12 mouse cellular contexts compared by ENCODE assay signal in the genomic region with DNA sequence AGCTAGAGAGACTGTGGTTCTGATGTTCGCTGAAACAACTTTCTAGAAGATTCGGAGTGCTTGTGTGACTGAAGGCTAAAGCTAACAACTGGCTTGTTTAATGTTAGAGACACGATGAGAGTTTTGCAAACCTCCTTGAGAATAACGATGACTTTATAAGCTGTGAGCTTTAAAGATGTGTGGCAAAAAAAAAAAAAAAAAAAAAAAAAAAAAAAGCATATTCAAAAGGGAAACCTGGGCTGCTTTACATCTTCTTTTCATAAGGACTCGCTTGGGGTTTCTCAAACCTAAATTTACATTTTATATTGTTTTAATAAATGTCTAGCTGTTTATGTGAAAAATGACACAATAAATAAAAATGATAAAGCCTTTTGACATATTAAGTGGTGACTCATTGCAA. TPM values are rescaled to one million over a fixed set of nuclear protein-coding genes. Genes with fewer than 3 reads are reported as not detected.
DNase-seq lines count a peak whose midpoint lies in the region; ATAC-seq lines count a peak whose summit lies in the region.
"Had no signal": no experiment of that assay in that cellular context is flagged by ENCODE, and none has a peak within 500 bp of the region (broad histone marks: within the 10 kb centered on the region; RNA-seq: fewer than 3 reads in every experiment).

No protein-coding gene starts in this region.

- H3K27ac ChIP-seq in hindbrain, embryonic 10.5 days, result peak overlapping the region; percentile 75; the same call in 1 of the 2 replicates
- no peak overlapping the region for H3K27ac ChIP-seq in hindbrain, embryonic 11.5 days (ENCODE audit: low read depth, low read length)
- H3K27ac ChIP-seq in lung, embryonic 15.5 days, result no peak overlapping the region
- H3K27ac ChIP-seq in embryonic facial prominence, embryonic 10.5 days (replicated peaks), result 0 out of 2 replicates have a peak overlapping the region, but pooled peaks have one; percentile 57
- peak overlapping the region; percentile 56 for H3K27ac ChIP-seq in neural tube, embryonic 15.5 days (replicated peaks)
- H3K27ac ChIP-seq: heart, embryonic 10.5 days; liver, embryonic 13.5 days had no signal

- H3K4me3 ChIP-seq in hindbrain, embryonic 10.5 days, result no peak overlapping the region
- no peak overlapping the region for H3K4me3 ChIP-seq in hindbrain, embryonic 11.5 days (ENCODE audit: low read depth, low read length)
- no peak overlapping the region for H3K4me3 ChIP-seq in lung, embryonic 15.5 days
- H3K4me3 ChIP-seq in embryonic facial prominence, embryonic 10.5 days, result no peak overlapping the region
- H3K4me3 ChIP-seq in neural tube, embryonic 15.5 days (replicated peaks), result no peak overlapping the region
- H3K4me3 ChIP-seq: heart, embryonic 10.5 days; liver, embryonic 13.5 days had no signal

- WGBS in hindbrain, embryonic 10.5 days, result 75% methylated on average over 5 of the region's 5 CpGs
- 75% methylated on average over 5 of the region's 5 CpGs for WGBS in hindbrain, embryonic 11.5 days
- 48% methylated on average over 5 of the region's 5 CpGs for WGBS in lung, embryonic 15.5 days
- 77% methylated on average over 5 of the region's 5 CpGs for WGBS in embryonic facial prominence, embryonic 10.5 days
- WGBS in neural tube, embryonic 15.5 days, result 48% methylated on average over 5 of the region's 5 CpGs

- DNase-seq in hindbrain, embryonic 10.5 days (ENCODE audit: low spot score), result no peak
- DNase-seq in hindbrain, embryonic 11.5 days (ENCODE audit: low spot score), result no peak
- no peak for DNase-seq in lung, postnatal 36 days
- no peak for DNase-seq in embryonic facial prominence, embryonic 10.5 days (ENCODE audit: low spot score)
- DNase-seq in B cell, adult 2 months, result no peak
- DNase-seq: cerebellum, adult 8-10 months; liver, embryonic 13.5 days; thymus, postnatal 36 days had no signal

- H3K27me3 ChIP-seq in hindbrain, embryonic 10.5 days (ENCODE audit: insufficient read depth, poor library complexity, severe bottlenecking), result no peaks in the 10 kb centered on the region
- no peaks in the 10 kb centered on the region for H3K27me3 ChIP-seq in hindbrain, embryonic 11.5 days (ENCODE audit: control insufficient read depth, insufficient read depth, low read length)
- no peaks in the 10 kb centered on the region for H3K27me3 ChIP-seq in lung, embryonic 15.5 days
- 0 out of 2 replicates have a peak, but pooled peaks cover 4% of the 10 kb centered on the region for H3K27me3 ChIP-seq in embryonic facial prominence, embryonic 10.5 days (replicated peaks; ENCODE audit: low read depth, poor library complexity, severe bottlenecking)
- H3K27me3 ChIP-seq in neural tube, embryonic 15.5 days (replicated peaks), result no peaks in the 10 kb centered on the region
- H3K27me3 ChIP-seq: liver, embryonic 13.5 days had no signal

- H3K9me3 ChIP-seq in hindbrain, embryonic 10.5 days, result no peaks in the 10 kb centered on the region
- H3K9me3 ChIP-seq in hindbrain, embryonic 11.5 days (ENCODE audit: control insufficient read depth, low read length), result no peaks in the 10 kb centered on the region
- no peaks in the 10 kb centered on the region for H3K9me3 ChIP-seq in lung, embryonic 15.5 days
- H3K9me3 ChIP-seq in embryonic facial prominence, embryonic 10.5 days, result no peaks in the 10 kb centered on the region
- H3K9me3 ChIP-seq in neural tube, embryonic 15.5 days (replicated peaks), result no peaks in the 10 kb centered on the region
- H3K9me3 ChIP-seq: heart, embryonic 10.5 days; liver, embryonic 13.5 days had no signal

- peaks cover 22% of the 10 kb centered on the region for H3K4me1 ChIP-seq in hindbrain, embryonic 10.5 days (replicated peaks)
- H3K4me1 ChIP-seq in hindbrain, embryonic 11.5 days (replicated peaks; ENCODE audit: control insufficient read depth, insufficient read depth, low read length), result no peaks in the 10 kb centered on the region
- peaks cover 11% of the 10 kb centered on the region for H3K4me1 ChIP-seq in lung, embryonic 15.5 days
- peaks cover 21% of the 10 kb centered on the region for H3K4me1 ChIP-seq in embryonic facial prominence, embryonic 10.5 days
- peaks cover 21% of the 10 kb centered on the region for H3K4me1 ChIP-seq in neural tube, embryonic 15.5 days
- H3K4me1 ChIP-seq: liver, embryonic 13.5 days had no signal

- ATAC-seq in hindbrain, embryonic 11.5 days (ENCODE audit: low FRiP score), result no peak
- no peak for ATAC-seq in lung, embryonic 15.5 days (ENCODE audit: borderline replicate concordance, extremely low read depth, low FRiP score, low TSS enrichment)
- ATAC-seq in neural tube, embryonic 15.5 days (ENCODE audit: low FRiP score), result no peak
- no peak for ATAC-seq in megakaryocyte-erythroid progenitor cell, adult 5-6 weeks (replicated peaks; ENCODE audit: low FRiP score, low TSS enrichment, poor library complexity, severe bottlenecking)

- H3K9ac ChIP-seq in hindbrain, embryonic 11.5 days (ENCODE audit: low read depth, low read length), result no peak overlapping the region
- no peak overlapping the region for H3K9ac ChIP-seq in lung, embryonic 15.5 days
- no peak overlapping the region for H3K9ac ChIP-seq in neural tube, embryonic 15.5 days (replicated peaks)
- H3K9ac ChIP-seq: liver, embryonic 13.5 days had no signal

- H3K36me3 ChIP-seq in hindbrain, embryonic 10.5 days, result no peaks in the 10 kb centered on the region
- no peaks in the 10 kb centered on the region for H3K36me3 ChIP-seq in hindbrain, embryonic 11.5 days (ENCODE audit: control insufficient read depth, insufficient read depth, low read length)
- H3K36me3 ChIP-seq in lung, embryonic 15.5 days, result no peaks in the 10 kb centered on the region
- H3K36me3 ChIP-seq in embryonic facial prominence, embryonic 10.5 days (replicated peaks), result no peaks in the 10 kb centered on the region
- no peaks in the 10 kb centered on the region for H3K36me3 ChIP-seq in neural tube, embryonic 15.5 days
- H3K36me3 ChIP-seq: heart, embryonic 10.5 days; liver, embryonic 13.5 days had no signal

- no peak overlapping the region for H3K4me2 ChIP-seq in hindbrain, embryonic 11.5 days (replicated peaks; ENCODE audit: low read depth, low read length)
- peak overlapping the region; percentile 22; the same call in 1 of the 2 replicates for H3K4me2 ChIP-seq in lung, embryonic 15.5 days
- H3K4me2 ChIP-seq in neural tube, embryonic 15.5 days, result peak overlapping the region; percentile 38
- H3K4me2 ChIP-seq: liver, embryonic 13.5 days had no signal

RNA-seq across cellular contexts. Expression of a gene that starts 44.3 kb away (rescaled TPM):
- 12.6 and 16.1 TPM in 2 replicates for polyA plus RNA-seq in hindbrain, embryonic 10.5 days (2016; fragmentation: Nextera tagmentation; extraction: Ambion mirVana)
- 19.0 and 29.8 TPM in 2 replicates for polyA plus RNA-seq in hindbrain, embryonic 11.5 days (2014; fragmentation: Nextera tagmentation; extraction: Ambion mirVana)
- polyA plus RNA-seq in lung, embryonic 15.5 days (2015; fragmentation: Nextera tagmentation; extraction: Ambion mirVana), result 22.8 and 28.6 TPM in 2 replicates
- polyA plus RNA-seq in embryonic facial prominence, embryonic 10.5 days (2016; fragmentation: Nextera tagmentation; extraction: Ambion mirVana), result 14.7 and 18.9 TPM in 2 replicates
- 63.0 and 65.5 TPM in 2 replicates for polyA plus RNA-seq in neural tube, embryonic 15.5 days (2015; fragmentation: Nextera tagmentation; extraction: Ambion mirVana)
- 47.7 and 67.6 TPM in 2 replicates for total RNA-seq in megakaryocyte-erythroid progenitor cell, adult 5-6 weeks (2014; fragmentation: Nextera tagmentation)
- total RNA-seq in megakaryocyte-erythroid progenitor cell, adult 5-6 weeks (2017), result 98.6 and 115 TPM in 2 replicates

Comparison
In these comparisons a context has a peak if more than half of its experiments do, and no peak if none do; other contexts are left out.
1. H3K27ac ChIP-seq: peak in hindbrain, embryonic 10.5 days (single experiment), embryonic facial prominence, embryonic 10.5 days (single experiment) and neural tube, embryonic 15.5 days (single experiment); none in hindbrain, embryonic 11.5 days (single experiment) and lung, embryonic 15.5 days (single experiment).